Mouse (Mus musculus) cerebellum, postnatal 25 days (tissue): Measurements from ENCODE around the gene Pam16.

Experiments
- DNase-seq, 2 experiments: peaks; one replicate each; pipeline ENCODE4 v3.0.0; 2021; ENCODE audit warnings: mixed read lengths in 2 of 2

The Pam16 gene

DNA sequence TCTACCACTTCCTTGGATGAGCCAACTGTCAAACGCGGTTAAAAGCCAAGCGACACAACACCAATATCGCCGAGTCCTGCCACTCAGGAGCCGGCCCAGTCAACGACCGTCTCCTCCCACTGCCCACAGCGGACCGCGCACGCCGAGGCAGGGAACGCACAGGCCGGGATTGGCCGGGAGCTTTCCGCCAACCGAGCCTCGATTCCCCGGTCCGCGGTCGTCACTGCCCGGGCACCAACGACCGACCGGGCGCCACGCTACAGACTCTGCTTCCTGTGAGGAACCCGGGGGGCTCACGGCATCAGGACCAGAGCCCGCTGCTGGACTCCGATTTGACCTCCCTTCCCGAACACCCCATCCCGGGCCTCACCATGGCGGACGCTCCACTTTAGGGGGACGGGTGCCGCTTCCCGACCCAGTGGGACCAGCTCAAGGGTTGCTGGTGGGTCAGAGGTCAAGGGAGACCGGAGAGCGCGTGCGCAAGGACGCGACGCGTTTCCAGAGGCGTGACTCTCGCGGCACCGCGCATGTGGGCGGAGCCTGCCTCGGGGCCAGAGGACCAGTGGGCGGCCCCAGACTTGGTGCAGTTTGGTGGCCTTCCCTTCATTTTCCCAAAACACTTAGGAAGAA, at the start of gene Pam16:
Pam16 (minus strand) TSS at position 508 of the 630 bp plus-strand sequence.
- peak; percentile 90 to 95 for DNase-seq

DNA sequence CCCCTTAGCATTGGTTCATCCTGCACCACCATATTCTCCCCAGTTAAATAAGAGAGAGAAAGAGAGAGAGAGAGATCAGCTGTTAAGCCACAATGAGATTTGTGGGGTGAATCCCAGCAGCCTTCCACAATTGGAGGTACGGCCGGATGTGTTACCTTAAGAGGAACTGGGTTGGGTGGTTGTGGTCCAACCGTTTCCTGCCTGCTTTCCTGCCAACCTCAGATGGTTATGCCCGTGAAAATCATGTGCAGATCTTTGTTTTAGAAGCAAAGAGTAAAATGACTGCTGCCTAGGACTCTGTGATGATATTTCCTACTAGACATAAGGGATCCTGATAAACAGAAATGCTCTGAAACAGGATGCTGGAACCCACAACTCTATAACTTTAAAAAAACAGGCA, 49.3 kb upstream of the Pam16 start:
- DNase-seq = no peak

DNA sequence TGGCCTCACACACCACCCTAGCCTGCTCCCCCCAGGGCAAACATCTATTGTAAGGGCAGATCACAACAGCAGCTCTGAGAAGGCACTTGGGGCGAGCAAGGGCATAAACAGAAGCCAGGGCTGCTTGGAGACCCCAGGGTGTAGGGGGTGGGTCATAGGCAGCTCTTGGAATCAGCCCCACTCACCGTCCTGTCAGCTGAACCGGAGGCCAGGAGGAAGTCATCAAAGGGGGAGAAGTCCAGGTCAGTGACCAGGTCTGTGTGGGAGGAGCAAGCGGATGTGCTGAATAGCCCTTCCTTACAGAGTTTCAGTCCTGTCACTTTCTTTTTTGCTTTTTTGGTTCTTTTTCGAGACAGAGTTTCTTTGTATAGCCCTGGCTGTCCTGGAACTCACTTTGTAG, 45.5 kb upstream of the Pam16 start:
- no peak for DNase-seq

DNA sequence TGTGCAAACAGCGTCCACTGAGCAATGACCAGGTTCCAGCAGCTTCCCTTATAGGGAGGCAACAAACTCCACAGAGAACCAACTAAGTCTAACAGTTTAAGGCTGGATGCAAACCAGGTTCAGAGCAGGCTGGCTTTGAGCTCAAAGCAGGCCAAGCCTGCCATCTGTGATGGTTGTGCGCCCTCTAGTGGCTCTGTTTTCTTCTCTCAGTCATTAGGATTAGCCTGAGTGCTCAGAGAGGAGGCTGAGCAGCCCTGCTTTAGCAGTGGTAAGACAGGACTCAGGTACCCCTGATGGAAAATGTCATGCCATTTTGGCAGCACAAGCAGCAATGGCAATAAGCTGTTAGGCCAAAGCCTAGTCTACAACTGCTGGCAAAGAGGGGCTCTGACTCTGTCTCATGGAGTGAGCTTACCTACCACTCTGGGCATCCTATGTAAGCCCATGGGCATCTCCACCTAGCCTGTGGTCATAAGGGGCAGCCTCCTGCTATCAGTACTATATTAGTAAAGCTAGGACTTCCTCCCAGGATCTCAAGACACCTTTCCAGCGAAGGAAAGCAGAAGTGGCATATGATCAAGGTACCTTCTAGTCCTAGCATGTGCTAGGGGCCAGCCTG, 42.5 kb upstream of the Pam16 start:
- peak; percentile 86 to 95 for DNase-seq

DNA sequence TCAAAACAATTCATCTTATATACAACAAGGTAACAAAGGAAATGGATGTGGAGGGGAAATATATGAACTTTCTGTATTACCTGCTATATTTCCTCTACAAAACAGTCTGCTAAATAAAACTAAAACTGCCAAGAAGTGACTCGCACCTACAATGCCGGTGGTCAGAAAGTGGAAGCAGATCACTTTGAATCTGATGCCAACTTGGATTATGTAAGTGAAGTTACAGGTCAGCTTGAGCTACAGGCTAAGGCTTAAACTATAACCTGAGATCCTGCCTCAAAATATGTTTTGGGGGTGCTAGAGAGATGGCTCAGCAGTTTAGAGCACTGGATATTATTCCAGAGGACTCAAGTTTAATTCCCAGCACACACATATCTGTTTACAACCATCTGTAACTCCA, 40.9 kb upstream of the Pam16 start:
- no peak for DNase-seq

DNA sequence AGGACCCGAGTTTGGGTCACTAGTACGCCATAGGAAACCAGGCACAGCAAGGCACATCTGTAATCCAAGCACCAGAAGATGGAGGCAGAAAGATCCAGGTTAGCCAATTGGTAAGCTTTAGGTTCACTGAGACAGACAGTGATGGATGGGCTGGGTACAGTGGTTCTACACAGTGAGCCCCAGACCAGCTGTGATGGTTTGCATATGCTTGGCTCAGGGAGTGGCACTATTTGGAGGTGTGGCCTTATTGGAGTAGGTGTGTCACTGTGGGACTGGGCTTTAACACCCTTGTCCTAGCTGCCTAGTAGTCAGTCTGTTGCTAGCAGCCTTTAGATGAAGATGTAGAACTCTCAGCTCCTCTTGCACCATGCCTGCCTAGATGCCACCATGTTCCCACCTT, 39.0 kb upstream of the Pam16 start:
- no peak for DNase-seq

DNA sequence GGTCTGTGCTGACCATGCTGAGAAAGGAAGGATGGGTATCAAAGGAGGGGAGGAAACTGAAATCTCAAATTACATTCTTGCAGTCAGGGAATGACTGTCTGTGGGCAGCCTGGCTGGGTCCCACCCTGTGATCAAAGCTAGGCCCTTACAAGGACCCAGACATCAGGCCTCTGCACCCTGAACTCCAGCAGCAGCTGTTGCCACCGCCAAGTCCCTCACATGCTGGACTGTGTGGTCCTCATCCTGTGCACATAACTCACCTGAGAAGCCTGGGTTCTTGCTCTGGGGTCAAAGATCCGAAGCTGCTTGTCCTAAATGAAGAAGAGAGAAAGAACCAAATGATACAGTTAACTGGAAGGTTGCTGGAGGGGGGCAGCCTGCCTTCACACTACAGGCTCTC, 36.8 kb upstream of the Pam16 start:
- no peak for DNase-seq

DNA sequence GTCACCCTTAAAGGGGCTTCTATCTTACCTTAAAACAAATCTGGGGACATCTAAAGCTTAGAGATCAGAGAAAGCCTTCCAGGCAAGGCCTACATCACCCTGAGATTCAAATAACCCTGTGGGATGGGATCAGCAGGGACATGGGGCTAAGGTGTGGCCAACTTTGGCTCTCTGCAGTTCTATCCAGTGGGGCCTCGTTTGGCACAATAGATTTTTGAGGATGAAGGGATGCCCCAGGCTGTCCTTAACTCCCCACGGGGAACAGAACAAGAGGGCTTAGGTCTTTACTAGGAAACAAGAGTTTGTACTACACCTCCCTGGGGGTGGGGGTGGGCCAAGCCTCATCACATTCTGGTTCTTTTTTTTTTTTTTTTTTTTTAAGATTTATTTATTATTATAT, 34.5 kb upstream of the Pam16 start:
- DNase-seq = no peak

DNA sequence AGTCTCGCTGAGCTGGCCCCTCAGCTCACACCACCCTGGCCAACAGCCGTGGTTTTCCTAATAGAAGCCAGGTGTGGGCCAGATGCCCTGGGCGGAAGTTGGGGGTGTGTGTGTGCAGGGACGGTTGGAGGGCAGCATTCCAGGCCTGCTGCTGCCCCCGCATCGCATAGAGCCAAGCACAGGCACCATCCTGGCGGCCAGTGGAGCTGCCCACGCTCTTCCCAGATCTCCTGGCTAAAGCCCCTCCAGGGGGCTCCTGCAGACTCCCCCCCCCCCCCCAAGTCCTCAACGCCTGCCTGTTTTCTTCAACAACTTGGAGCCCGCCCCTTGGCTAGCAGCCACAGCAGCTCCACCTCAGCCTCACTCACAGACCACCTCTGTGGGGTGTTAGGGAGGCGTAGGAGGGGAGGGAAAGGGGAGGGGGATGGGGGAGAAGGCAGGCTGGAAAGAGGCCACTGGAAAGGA, 34.0 kb upstream of the Pam16 start:
- DNase-seq = no peak

DNA sequence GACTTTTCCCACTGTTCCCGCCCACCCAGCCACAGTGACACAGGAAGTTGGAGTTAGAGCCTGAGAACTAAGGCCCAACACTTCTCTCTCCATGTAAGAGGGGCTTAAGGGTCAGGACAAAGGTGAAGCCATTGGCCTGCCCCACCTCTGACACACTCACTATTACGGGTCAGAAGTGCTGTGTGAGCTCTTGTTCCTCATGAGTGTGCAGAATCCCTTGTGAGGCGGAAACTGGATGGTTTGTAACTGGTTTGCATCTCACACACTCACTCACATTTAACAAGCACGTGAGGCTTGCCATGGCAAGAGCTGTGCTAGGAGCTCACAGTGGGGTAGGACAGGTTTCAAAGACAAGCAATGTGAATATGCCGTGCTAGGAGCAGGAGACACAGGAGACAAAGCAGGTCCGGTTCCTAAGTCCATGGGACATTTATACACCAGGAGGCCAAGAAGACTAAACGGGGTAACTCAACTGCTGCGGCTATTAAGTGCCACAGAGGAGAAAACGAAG, 31.8 kb upstream of the Pam16 start:
- DNase-seq = no peak

DNA sequence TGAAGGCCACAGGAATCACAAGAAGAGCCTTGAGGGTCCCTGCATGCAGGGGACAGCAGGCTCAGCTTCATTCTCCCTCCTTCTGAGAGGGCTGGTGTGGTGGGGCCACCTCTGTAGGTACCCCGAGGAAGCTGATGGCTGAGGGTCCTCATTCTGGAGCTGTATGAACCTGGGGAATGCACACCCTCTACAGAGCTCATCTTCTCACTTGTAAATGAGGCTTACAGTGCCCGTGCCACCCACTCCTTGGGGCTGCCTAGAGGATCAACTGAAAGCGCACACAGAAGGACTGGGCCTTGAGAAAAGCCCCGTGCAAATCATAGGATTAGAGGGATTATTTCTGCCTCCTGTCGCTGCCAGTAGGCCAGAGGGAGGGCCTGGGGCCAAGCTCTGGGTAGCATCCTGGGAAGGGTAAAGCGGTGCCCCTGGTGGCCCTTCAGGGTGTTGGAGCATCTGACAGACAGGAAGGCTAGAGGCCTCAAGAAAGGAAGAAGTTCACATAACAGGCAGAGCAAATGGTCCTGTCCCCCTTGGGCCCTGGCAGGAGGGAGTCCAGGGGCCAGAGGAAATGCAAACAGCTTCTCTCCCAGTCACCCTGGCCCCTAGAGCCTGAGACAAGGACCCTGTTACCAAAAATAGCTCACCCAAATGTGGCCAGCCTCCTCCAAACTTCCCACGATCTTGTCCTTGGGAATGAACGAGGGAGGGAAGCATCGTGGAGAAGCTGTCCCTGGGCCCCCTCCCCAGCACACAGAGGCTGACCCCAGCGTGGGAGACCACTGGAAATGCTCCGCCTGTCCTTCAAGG, 31.2 kb upstream of the Pam16 start:
- peak in 1 of 2 experiments; percentile 42 for DNase-seq

DNA sequence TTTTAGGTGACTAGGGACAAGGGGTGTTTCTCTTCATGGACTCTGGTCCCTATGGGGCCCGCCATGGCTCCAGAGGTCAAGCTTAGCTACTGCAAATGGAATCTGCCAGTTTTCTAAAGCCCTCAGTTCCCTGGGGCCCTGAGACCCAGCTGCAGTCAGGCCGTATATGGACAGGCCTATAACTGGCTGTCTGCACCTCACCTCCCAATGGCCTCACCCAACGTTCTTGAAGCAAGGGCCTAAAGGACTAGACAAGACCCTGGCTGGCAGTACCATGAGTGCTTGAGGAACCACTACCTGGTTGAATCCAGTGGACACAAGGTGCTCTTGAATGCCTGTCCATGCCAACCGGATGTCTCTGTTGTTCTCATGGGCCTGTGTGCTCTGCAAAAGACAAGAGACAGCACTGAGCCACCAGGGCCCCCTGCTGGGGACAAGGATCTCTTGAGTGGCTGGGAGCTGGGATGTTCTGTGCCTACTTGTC, 30.5 kb upstream of the Pam16 start:
- peak in 1 of 2 experiments; percentile 34 for DNase-seq

DNA sequence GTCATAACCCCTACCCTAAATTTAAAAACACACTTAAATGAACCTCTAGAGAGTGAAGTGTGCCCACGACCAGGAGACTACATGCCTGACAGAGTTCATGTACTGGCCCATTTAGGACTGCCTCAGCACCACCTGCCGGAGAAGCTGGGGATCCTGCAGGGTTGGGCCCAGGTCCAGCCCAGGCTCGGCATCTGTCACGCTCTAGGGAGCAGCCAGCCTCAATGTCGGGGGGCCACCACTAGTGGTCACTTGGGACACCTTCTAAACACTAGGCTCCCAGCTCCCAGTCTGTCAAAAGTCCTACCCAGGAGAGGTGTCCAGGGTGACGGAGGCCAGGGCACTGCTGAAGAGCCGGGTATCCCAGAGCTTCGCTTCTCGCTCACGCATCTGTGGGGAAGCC, 29.9 kb upstream of the Pam16 start:
- DNase-seq = peak; percentile 48 to 67

DNA sequence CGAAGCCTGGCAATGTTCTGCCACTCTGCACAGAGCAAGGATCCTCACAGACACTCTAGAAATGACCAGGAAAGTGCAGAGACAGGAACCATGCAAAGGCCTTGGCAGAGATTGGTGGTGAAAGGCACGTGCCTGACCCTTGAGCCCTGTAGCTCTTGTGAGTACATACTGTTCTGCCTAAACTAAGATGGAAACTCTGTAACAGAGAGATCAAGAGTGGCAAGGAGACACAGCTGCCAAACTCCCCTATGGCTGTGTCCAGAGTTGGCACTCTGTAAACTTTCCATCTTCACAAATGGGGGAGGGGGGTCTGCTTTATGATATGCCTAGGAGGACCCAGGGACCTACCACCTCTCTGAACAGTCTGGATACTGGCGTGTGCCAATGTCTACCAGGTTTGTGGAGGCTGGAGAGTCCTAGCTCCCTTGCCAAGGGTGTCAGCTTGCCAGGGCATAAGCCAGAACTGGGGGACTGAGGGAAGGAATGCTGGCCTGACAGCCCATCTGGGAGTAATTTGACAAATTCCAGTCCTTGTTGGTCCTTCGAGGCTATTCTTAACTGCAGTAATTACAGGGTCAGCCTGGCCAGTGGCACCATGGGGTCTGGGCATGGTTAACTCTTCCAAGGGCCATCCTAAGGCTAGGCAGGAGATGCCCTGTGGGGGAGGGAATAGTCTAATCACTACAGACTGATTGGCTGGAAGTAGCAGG, 28.1 kb upstream of the Pam16 start:
- peak; percentile 80 to 84 for DNase-seq

DNA sequence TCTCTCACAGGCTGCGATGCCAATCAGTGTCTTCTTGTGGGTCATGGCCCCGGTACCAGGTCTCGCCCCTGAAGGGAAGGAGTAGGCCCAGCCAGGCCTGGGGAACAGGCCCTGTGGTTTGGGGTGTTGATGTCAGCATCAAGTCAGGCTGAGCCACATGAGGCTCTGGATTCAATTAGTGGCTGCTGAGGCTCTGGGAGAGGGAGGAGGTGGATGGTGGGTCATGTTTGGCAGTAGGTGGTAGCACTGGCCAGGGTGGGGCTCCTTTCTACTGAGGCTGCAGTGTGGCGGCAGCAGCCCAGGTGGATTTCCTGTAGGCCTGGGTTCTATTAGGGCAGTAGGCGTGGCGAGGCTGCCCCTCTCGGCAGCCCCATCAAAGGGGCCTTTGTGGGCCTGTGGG, 26.8 kb upstream of the Pam16 start:
- DNase-seq = no peak

DNA sequence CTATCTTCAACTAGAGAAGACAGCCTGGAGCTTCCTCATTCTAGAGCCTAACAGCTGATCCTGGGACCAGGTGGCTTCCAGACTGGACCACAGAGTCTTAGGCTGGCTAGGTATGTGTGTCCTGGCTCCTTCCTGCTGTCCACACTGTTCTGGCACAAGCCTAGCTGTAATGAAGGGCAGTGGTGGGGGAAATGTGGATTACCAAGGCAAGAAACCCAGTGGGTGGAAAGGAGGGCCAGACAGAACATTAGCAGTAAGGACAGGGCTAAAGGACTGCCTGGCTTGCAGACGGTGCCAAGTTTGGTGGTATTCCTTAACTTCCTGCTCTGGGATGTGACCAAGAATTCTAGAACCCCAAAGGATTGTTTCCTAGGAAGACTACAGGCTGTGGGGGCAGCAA, 26.3 kb upstream of the Pam16 start:
- DNase-seq = no peak

DNA sequence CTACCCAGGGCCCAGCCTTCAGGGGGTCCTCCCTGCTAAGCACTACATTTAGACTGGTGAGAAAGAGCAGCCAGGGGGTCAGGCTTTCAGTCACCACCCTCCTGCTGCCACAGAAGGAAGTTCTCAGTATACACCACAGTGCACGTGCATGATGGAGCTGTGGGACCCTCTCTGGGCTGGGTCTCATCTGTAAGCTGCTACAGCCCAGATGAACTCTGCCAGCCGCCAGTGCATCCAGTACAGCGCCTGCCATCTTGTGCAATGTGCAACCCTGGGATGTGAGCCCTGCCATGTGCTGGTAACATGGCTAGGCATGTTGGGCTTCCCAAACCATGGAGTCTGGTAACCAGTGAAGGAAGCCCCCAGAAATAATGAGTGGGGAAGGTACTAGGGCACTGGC, 25.4 kb upstream of the Pam16 start:
- DNase-seq = no peak

DNA sequence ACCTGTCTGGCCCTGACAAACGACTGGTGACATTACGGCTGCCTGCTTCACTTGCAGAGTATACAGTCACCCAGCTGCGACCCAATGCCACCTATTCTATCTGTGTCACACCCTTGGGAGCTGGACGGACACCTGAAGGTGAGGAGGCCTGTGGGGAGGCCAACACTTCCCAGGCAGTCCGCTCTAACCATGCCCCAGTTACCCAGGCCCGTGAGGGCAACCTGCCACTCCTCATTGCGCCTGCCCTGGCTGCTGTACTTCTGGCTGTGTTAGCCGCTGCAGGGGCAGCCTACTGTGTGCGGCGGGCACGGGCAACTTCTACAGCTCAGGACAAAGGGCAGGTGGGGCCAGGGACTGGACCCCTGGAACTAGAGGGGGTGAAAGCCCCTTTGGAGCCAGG, 24.9 kb upstream of the Pam16 start:
- DNase-seq = no peak

DNA sequence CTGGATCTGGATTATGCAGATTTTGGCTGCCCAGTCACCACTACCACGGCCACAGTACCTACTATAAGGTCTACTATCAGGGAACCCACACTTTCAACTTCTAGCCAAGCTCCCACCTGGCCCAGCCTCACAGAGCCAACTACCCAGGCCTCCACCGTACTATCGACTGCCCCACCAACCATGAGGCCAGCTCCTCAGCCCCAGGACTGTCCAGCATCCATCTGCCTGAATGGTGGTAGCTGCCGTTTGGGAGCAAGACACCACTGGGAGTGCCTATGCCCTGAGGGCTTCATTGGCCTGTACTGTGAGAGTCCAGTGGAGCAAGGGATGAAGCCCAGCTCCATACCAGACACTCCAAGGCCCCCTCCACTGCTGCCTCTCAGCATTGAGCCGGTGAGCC, 24.4 kb upstream of the Pam16 start:
- DNase-seq = no peak

DNA sequence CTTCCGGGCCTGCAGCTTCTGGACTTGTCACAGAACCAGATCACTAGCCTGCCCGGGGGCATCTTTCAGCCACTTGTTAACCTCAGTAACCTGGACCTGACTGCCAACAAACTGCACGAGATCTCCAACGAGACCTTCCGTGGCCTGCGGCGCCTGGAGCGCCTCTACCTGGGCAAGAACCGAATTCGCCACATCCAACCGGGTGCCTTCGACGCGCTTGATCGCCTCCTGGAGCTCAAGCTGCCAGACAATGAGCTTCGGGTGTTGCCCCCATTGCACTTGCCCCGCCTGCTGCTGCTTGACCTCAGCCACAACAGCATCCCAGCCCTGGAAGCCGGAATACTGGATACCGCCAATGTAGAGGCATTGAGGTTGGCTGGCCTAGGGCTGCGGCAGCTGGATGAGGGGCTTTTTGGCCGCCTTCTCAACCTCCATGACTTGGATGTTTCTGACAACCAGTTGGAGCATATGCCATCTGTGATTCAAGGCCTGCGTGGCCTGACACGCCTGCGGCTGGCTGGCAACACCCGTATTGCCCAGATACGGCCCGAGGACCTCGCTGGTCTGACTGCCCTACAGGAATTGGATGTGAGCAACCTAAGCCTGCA, 23.7 kb upstream of the Pam16 start:
- DNase-seq = no peak

DNA sequence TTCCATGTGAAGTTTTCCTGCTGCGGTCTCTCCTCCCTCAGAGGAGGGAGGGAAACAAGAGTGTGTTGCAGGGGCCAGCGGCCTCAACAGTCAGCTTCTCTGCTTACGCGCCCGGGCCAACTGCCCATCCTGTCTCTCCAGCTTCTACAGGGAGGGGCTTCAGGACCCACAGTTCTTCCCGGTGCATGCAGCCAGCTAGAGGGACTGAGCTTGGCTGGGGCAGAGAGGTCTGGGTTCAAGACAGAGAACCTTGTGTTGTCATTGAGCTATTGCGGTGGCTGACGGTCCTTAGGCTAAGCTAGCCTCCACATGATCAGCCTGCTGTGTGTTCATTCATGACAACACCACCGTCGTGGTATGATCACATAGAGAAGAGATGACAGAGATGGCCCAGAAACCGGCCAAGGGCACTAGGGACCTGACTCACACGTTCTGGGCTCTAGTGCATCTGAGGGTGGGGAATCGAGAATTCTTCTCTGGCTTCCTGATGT, 22.9 kb upstream of the Pam16 start:
- DNase-seq = no peak

DNA sequence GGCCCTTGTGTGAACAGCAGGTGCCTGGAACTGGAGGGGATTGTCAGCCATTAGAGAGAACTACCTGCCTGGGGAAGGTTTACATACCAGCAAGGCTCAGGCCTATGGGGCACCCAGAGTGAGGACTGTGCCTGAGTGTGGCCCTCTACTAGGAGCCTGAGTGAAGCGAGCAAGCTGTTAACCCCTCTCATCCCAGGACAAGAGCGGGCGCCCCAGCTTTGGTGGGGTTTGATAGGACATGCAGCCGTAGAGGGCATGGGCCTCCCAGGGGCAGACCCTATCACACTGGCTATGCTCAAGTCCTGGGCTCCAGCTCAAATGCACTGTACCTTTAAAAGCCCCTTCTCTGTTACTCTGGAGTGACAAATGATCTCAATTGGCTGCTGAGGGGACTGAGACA, 22.0 kb upstream of the Pam16 start:
- no peak for DNase-seq
